Mouse (Mus musculus) CD4-positive, CD25-positive, alpha-beta regulatory T cell, adult 4 months (primary cell): ENCODE measurements around the gene Usp20. TPM values are rescaled to one million over a fixed set of nuclear protein-coding genes. Genes with fewer than 3 reads are reported as not detected.
A peak's percentile ranks its signal among the peaks of the same experiment; 100 is the strongest.

Source experiments
- ATAC-seq: one replicate; pipeline ENCODE4 v1.8.0; 2017
- polyA plus RNA-seq, 2 experiments: library from polyadenylated mRNA; unstranded; fragments of 100-300 nt; shearing (Covaris generic); gene quantifications; one replicate each; pipeline ENCODE4 v1.2.1; 2017

Gene Usp20
- polyA plus RNA-seq, 2 experiments from 2014 or later, result 11.0 to 25.8 TPM

DNA sequence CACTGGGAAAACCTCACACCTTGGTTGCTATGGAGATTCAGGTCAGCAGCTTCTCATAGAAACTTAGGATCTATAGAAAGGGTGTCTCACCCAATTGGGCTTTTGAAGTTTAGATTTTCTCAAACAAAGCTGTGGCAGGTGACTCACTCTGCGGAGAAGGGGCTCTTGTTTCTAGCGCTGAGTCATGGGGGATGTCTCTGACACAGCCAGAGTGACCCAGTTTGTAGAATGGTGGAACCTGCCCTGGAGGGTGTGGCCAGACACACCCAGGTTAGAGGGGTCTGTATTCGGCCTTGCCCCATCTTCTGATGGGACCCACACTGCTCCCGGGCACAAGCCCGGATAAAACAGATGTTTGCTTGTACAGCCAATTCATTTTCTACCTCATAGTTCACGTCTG, 60.8 kb downstream of the Usp20 start:
- no peak for ATAC-seq

- no peak for ATAC-seq
These were observed 61.8 kb downstream of the Usp20 start for GRCm38 (mm10) chr2:31043856-31044255.

GRCm38 (mm10) chr2:31048037-31048436, 66.0 kb downstream of the Usp20 start:
- no peak for ATAC-seq

GRCm38 (mm10) chr2:31052441-31052840, 70.4 kb downstream of the Usp20 start:
- no peak for ATAC-seq

GRCm38 (mm10) chr2:31053426-31053825, 71.3 kb downstream of the Usp20 start:
- no peak for ATAC-seq

DNA sequence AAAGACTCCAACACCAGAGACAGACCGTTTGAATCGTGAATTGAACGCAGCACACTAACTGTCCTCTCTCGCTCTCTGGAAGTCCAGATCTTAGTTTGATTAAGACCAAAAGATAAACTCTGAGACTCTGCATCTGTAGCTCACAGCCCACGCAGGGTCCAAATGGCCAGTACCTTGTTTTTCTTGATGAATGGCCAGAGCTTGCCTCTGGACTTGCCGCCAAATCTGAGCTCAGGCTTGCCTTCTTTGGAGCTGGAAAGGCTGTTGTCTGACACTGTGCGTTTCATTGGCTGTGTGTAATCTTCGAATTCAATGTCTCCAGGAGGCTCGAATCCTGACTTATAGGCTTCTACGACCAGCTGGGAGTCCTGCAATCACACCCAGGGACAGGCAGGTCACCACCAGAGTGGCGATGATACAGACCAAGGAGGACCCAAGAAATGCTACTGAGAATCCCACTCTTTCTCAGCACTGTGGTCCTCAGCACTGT, 71.8 kb downstream of the Usp20 start:
- ATAC-seq, result no peak

- ATAC-seq, result no peak
These were observed 74.0 kb downstream of the Usp20 start for GRCm38 (mm10) chr2:31056070-31056469.

DNA sequence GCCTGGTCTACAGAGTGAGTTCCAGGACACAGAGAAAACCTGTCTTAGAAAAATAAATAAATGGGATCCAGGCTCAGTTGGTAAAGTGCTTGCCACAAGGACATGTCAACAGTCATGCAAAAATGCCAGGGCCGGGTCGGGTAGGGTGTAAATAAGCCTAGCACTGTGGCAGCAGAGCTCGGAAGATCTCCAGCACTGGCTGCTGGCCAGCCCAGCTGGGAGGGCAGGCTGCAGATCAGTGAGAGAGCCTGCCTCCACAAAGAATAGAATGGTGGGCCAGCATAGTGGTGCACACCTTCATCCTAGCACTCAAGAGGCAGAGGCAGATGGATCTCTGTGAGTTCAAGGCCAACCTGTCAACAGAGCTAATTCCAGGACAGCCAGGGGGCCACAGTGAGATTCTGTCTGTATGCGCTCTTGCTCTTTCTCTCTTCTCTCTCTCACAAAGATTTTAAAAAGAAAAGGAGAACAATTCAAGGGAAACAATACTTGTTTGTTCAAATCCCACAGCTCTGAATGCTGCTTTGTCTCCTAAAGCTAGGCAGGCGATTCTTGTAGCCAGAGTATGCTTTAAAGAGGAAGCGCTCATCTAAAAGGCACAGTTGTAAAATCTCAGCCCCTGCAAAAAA, 75.6 kb downstream of the Usp20 start:
- ATAC-seq, result no peak

- ATAC-seq, result no peak
These were observed 76.4 kb downstream of the Usp20 start for GRCm38 (mm10) chr2:31058443-31058842.

DNA sequence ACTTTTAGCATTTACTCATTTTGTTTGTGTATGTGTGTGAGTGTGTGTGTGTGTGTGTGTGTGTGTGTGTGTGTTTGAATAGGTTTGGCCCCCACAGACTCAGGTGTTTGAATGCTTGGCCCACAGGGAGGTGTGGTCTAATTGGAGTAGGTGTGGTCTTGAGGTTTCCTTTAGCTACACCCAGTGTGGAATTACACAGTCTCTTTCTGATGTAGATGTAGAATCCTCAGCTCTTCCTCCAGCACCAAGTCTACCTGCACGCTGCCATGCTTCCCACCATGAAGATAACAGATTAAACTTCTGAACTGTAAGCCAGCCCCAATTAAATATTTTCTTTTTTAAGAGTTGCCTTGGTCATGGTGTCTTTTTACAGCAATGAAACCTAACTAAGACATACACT, 78.2 kb downstream of the Usp20 start:
- ATAC-seq, result no peak

- peak; percentile 69 for ATAC-seq
These were observed 79.0 kb downstream of the Usp20 start for GRCm38 (mm10) chr2:31060787-31061730.

- ATAC-seq, result peak; percentile 64
These were observed 80.0 kb downstream of the Usp20 start for GRCm38 (mm10) chr2:31061868-31062628.

DNA sequence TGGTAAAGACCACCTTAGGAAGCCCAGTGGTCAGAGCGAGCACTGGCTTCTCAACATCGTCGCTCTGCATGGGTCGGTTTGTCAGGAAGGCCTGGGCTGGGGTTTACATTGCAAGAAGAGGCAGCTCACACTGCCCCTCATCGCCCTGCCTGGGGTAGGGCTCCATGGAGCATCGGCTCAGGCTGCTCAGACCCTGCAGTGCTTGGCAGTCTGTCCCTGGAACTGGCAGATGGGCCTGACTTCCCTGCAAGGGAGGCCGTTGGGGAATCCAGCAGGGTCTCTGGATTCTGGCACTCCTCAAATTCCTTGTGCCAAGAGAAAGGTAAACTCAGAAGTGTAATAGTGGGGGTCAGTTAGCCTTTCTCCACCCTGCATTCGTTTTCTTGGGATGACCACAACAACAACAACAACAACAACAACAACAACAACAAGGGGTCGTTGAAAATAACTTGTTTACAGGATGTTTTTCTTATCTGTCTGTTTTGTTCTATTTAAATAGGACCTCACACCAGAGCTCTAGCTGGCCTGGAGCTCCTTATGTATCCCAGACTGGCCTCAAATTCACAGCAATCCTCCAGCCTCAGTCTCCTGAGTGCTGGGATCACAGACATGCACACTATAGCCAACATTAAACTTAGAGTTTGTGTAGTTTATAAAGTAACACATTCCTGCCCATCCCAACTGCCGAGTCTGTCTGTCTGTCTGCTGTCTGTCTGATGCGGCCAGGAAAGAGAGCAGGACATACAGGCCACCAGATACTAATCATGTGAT, 84.1 kb downstream of the Usp20 start:
- no peak for ATAC-seq

DNA sequence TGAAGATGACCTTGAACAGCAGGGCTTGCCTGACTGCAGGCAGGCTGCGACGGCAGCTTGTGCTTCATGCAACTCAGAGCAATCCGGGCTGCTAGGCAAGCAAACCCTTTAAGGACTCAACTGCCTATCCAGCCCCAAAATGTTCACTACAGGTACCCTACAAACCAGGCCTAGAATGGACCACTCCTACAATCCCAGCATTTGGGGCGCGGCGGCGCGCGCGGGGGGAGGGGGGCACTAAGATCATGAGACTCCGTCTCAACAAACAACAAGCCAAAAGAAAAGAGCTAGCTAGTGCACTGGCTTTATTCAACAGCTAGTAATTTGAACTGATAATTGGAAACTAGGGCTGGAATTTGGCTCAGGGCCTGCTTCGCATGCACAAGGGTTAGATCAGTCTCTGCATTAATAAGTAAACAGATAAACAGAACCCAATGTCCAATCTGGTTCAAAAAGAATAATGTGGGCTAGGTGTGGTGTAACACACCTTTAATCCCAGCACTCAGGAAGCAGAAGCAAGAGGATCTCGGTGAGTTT, 85.0 kb downstream of the Usp20 start:
- no peak for ATAC-seq

DNA sequence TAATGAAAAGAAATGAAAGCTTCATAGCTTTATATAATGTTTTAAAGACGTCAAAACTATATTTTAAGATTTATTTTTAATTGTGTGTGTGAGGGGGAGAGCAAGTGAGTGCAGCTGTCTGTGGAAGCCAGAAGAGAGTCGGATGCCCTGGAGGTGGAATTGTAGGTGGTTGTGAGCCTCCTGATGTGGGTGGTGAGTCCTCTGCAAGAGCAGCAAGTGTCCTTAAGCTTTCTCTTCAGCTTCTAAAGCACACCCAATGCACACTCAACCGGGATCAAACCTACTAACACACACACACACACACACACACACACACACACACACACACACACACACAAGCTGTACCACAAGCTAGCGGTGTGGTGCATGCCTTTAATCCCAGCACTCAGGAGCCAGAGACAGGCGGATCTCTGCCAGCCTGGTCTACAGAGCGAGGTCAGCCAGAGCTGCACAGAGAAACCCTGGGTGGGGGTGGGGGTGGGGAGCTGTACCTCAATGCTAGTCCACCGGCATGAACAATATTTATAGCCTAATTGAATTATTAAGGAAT, 85.7 kb downstream of the Usp20 start:
- no peak for ATAC-seq

DNA sequence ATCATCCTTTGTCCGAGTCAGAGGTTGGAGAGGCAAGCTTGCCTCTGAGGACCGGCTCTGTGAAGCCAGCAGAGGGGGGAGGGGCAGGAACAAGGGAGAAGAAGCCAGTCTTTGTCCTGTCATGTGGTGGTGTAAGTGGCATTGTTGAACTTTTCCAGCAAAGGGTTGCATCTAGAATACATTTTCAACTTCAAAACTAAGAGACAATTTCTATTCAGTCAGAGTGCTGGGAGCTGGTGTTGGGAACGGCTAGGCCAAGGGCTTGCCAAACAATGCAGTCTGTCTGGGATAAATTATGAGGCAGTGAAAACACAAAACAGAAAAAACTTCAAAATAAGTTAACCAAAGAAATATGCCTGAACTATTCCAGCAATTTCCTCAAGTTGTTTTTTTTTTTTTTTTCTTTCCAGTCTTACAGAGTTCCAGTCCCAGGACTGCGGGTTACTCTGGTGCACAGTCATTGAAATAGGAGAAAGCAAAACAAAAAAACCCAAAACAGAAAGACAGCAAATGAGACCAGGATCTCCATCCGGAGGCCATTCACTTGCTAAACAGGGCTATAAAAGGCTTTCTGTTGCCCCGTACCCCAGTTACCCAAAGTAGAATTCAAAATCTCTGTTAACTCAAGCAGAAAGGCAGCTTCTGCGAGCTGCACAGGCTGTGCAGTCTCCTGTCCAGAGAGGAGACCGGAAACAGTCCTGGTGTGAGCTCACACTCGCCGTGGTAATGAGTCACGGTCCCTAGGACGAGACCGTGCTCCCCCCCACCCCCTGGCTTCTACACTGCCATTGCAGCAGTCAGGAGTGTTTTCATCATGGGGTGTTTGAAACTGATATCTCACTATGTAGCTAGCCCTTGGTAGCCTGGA, 86.4 kb downstream of the Usp20 start:
- no peak for ATAC-seq

DNA sequence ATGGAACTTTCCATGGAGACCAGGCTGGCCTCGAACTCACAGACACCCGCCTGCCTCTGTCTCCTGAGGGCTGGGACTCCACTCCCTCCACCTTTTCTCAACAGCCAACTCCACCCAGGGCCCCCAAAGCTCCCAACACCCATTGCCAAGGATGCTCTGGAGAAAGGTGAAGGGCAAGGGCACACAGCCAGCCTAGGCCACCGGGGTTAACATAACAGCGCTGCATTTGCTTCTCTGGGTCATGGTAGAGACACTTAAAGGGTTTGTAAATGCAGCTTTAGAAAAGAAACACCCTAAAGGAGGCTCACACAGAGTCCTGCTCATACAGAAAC, 87.0 kb downstream of the Usp20 start:
- no peak for ATAC-seq

GRCm38 (mm10) chr2:31069506-31069905, 87.4 kb downstream of the Usp20 start:
- no peak for ATAC-seq
